Mouse (Mus musculus) liver, postnatal 0 days (tissue): Measurements from ENCODE around the gene Spta1. TPM values are rescaled to one million over a fixed set of nuclear protein-coding genes. Genes with fewer than 3 reads are reported as not detected.

Experiments used
- ATAC-seq: fragments of 200-750 bp; cut with Nextera tagmentation; 2 replicates; pipeline ENCODE4 v1.8.0; 2017; ENCODE audit warnings: mild to moderate bottlenecking, moderate library complexity
- DNase-seq: peaks from one replicate; pipeline ENCODE4 v3.0.0-alpha.2; 2016
- H3K27ac ChIP-seq: fragments of 300-500 bp; sonication (generic); 2 replicates; pipeline ENCODE4 v1.5.1; 2014; ENCODE audit warnings: antibody characterized with exemption, moderate library complexity, mild to moderate bottlenecking, low read depth
- H3K27me3 ChIP-seq: fragments of 300-500 bp; sonication (generic); 2 replicates; pipeline ENCODE4 v1.6.1; 2014; ENCODE audit warnings: low read length, control low read depth, mixed read lengths; ENCODE audit not compliant: insufficient read depth
- H3K36me3 ChIP-seq: fragments of 300-500 bp; sonication (generic); replicated peaks from 2 replicates; pipeline ENCODE4 v1.6.1; 2014; ENCODE audit warnings: mild to moderate bottlenecking, control low read depth, low read length, moderate library complexity, mixed read lengths; ENCODE audit not compliant: insufficient read depth
- H3K4me1 ChIP-seq: fragments of 300-500 bp; sonication (generic); 2 replicates; pipeline ENCODE4 v1.6.1; 2014; ENCODE audit warnings: antibody characterized with exemption, mild to moderate bottlenecking, control low read depth; ENCODE audit not compliant: insufficient read depth
- H3K4me2 ChIP-seq: fragments of 300-500 bp; sonication (generic); 2 replicates; pipeline ENCODE4 v1.6.1; 2014; ENCODE audit warnings: low read depth, mild to moderate bottlenecking, low read length, moderate library complexity, mixed read lengths
- H3K4me3 ChIP-seq: fragments of 300-500 bp; sonication (generic); 2 replicates; pipeline ENCODE4 v1.5.1; 2014; ENCODE audit warnings: low read depth, low read length
- H3K9ac ChIP-seq: fragments of 300-500 bp; sonication (generic); replicated peaks from 2 replicates; pipeline ENCODE4 v1.6.1; 2014; ENCODE audit warnings: mild to moderate bottlenecking, moderate library complexity
- H3K9me3 ChIP-seq: fragments of 300-500 bp; sonication (generic); 2 replicates; pipeline ENCODE4 v1.6.1; 2016; ENCODE audit warnings: mild to moderate bottlenecking, control low read depth, low read length, mixed read lengths
- CTCF ChIP-seq: sonication (generic); IDR thresholded peaks from 2 replicates; pipeline ENCODE4 v1.5.1; 2016; ENCODE audit warnings: antibody characterized with exemption, low read depth
- EP300 ChIP-seq: IDR thresholded peaks from 2 replicates; pipeline ENCODE4 v1.6.1; 2016; ENCODE audit warnings: antibody characterized with exemption, low read depth, mild to moderate bottlenecking
- whole genome bisulfite sequencing: fragments of 180-500 bp; shearing (Covaris S2); extraction: QIAGEN DNeasy Blood & Tissue Kit; methylation state at CpG from one replicate; pipeline ENCODE4 v1.1.7; 2014; ENCODE audit not compliant: insufficient replicate concordance; 5-methylcytosine and 5-hydroxymethylcytosine counted together
- polyA plus RNA-seq: library from polyadenylated mRNA; unstranded; fragments of >200 nt; fragmentation: Nextera tagmentation; extraction: Ambion mirVana; gene quantifications from 2 replicates; pipeline ENCODE4 v1.2.1, GENCODE M21; 2015

Gene Spta1
- polyA plus RNA-seq, 1 experiment from 2014 or later: 9.4 TPM

GRCm38 (mm10) chr1:174157622-174158021 lies 15.0 kb upstream of the Spta1 start:
- Histone ChIP-seq H3K4me2 (no peak overlapping the region), H3K4me1 (no peaks in the 10 kb centered on the region), H3K9ac (no peak overlapping the region), H3K27me3 (no peaks in the 10 kb centered on the region), H3K9me3 (no peaks in the 10 kb centered on the region), H3K27ac (no peak overlapping the region), H3K4me3 (no peak overlapping the region), H3K36me3 (no peaks in the 10 kb centered on the region)
- WGBS: 55% methylated on average over 3 of the region's 3 CpGs
- TF ChIP-seq EP300 (no peak), CTCF (no peak)
- ATAC-seq: no peak
- no peak for DNase-seq

DNA sequence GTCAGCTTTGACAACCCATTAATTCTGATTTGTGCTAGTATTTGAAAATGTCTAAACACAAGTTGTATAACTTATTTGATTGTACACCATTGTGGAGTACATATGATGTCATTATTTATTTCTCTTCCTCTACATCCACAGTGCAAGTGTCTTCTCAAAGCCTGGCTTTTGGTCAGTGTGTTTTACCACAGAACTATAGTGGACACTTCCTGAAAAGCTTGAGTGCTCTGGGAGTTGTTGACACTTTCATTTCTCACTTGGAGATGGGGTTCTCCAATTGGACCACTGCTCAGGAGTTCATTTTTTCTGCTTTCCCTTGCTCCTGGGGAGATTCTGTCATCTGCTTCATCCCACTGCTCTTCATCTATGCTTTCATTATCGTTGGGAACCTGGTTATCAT lies 14.1 kb upstream of the Spta1 start:
- TF ChIP-seq CTCF: no peak
- TF ChIP-seq EP300: no peak
- no peak overlapping the region for H3K27ac ChIP-seq
- no peak overlapping the region for H3K4me3 ChIP-seq
- ATAC-seq (no peak), DNase-seq (no peak)
- H3K4me1 ChIP-seq: no peaks in the 10 kb centered on the region
- no peak overlapping the region for H3K9ac ChIP-seq
- H3K9me3 ChIP-seq: no peaks in the 10 kb centered on the region
- H3K36me3 ChIP-seq: no peaks in the 10 kb centered on the region
- H3K27me3 ChIP-seq: no peaks in the 10 kb centered on the region
- 53% methylated on average over 1 of the region's 1 CpGs for WGBS
- no peak overlapping the region for H3K4me2 ChIP-seq

DNA sequence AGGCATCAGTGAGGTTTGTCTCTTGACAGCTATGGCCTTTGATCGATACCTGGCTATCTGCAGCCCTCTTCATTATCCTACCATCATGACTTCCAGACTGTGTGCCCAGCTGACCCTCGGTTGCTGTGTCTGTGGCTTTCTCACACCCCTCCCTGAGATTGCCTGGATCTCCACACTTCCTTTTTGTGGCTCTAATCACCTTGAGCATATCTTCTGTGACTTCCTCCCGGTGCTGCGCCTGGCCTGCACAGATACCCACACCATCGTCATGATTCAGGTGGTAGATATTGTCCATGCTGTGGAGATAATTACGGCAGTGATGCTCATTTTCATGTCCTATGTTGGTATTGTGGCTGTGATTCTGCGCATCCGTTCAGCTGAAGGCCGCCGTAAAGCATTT lies 13.5 kb upstream of the Spta1 start:
- 50% methylated on average over 10 of the region's 10 CpGs for WGBS
- no peaks in the 10 kb centered on the region for H3K27me3 ChIP-seq
- no peaks in the 10 kb centered on the region for H3K36me3 ChIP-seq
- TF ChIP-seq CTCF: no peak
- TF ChIP-seq EP300: peak; percentile 59
- H3K4me2 ChIP-seq: no peak overlapping the region
- no peaks in the 10 kb centered on the region for H3K9me3 ChIP-seq
- DNase-seq (no peak), ATAC-seq (peak; percentile 17; the same call in 1 of the 2 replicates)
- H3K4me3 ChIP-seq: no peak overlapping the region
- no peaks in the 10 kb centered on the region for H3K4me1 ChIP-seq
- no peak overlapping the region for H3K27ac ChIP-seq
- H3K9ac ChIP-seq: no peak overlapping the region

GRCm38 (mm10) chr1:174169024-174169423 lies 3.6 kb upstream of the Spta1 start:
- Histone ChIP-seq H3K4me3 (no peak overlapping the region), H3K36me3 (no peaks in the 10 kb centered on the region), H3K27me3 (no peaks in the 10 kb centered on the region), H3K9ac (no peak overlapping the region), H3K27ac (no peak overlapping the region), H3K4me1 (peaks cover 4% of the 10 kb centered on the region), H3K4me2 (no peak overlapping the region), H3K9me3 (no peaks in the 10 kb centered on the region)
- no peak for DNase-seq
- no peak for ATAC-seq
- no peak for TF ChIP-seq EP300
- TF ChIP-seq CTCF: peak; percentile 61

- Histone ChIP-seq H3K4me1 (peaks cover 4% of the 10 kb centered on the region), H3K9me3 (no peaks in the 10 kb centered on the region), H3K9ac (no peak overlapping the region; the same call in 1 of the 2 replicates), H3K27me3 (no peaks in the 10 kb centered on the region), H3K4me3 (0 out of 2 replicates have a peak overlapping the region, but pooled peaks have one; percentile 1), H3K27ac (peak overlapping the region; percentile 84), H3K36me3 (0 out of 2 replicates have a peak, but pooled peaks cover 4% of the 10 kb centered on the region), H3K4me2 (peak overlapping the region; percentile 30)
- no peak for DNase-seq
- no peak for TF ChIP-seq CTCF
- TF ChIP-seq EP300: 0 out of 2 replicates have a peak, but pooled peaks have one; percentile 26
- 58% methylated on average over 5 of the region's 5 CpGs for WGBS
- peak; percentile 40 for ATAC-seq
Observed at GRCm38 (mm10) chr1:174170706-174171501, 1.7 kb upstream of the Spta1 start.

- H3K36me3 ChIP-seq: 0 out of 2 replicates have a peak, but pooled peaks cover 4% of the 10 kb centered on the region
- DNase-seq (peak; percentile 79), ATAC-seq (peak; percentile 100)
- WGBS: 50% methylated on average over 2 of the region's 2 CpGs
- H3K4me3 ChIP-seq: no peak overlapping the region
- peak overlapping the region; percentile 62; the same call in 1 of the 2 replicates for H3K4me2 ChIP-seq
- H3K9me3 ChIP-seq: no peaks in the 10 kb centered on the region
- H3K4me1 ChIP-seq: peaks cover 4% of the 10 kb centered on the region
- no peaks in the 10 kb centered on the region for H3K27me3 ChIP-seq
- peak overlapping the region; percentile 48; the same call in 1 of the 2 replicates for H3K9ac ChIP-seq
- H3K27ac ChIP-seq: peak overlapping the region; percentile 84
- TF ChIP-seq CTCF (no peak), EP300 (peak; percentile 98)
Observed at GRCm38 (mm10) chr1:174171537-174171936, 1.0 kb upstream of the Spta1 start.
